ENCODE assay signal across 18 mouse cellular contexts in the genomic region with DNA sequence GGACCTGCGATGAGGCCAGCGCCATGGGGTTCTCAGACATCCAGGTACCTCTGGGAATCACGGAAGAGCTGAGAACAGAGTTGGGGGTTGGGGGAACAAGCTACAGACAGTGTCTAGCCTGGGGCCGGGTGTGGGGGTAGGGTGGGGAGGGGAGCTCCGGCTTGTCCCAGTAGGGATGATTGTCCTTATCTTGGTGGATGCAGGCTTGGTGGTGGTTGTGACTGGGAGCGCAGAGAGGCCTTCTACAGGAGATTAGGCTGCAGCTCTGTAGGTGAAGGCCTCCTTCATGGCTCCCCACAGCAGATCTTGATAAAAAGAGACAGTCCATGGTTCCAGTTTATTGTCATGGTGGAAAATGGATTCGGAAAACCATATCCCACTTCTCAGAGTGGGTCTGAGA. TPM values are rescaled to one million over a fixed set of nuclear protein-coding genes. Genes with fewer than 3 reads are reported as not detected.
DNase-seq lines count a peak whose midpoint lies in the region; ATAC-seq and TF ChIP-seq lines count a peak whose summit lies in the region.
"Had no signal": no experiment of that assay in that cellular context is flagged by ENCODE, and none has a peak within 500 bp of the region (broad histone marks: within the 10 kb centered on the region; RNA-seq: fewer than 3 reads in every experiment).

No protein-coding gene starts in this region.

- peak; percentile 80 for ATAC-seq in kidney, embryonic 15.5 days (replicated peaks; ENCODE audit: low FRiP score)
- ATAC-seq in liver, embryonic 12.5 days: peak; percentile 100
- ATAC-seq in stomach, embryonic 16.5 days (ENCODE audit: insufficient read depth, low FRiP score): peak; percentile 60; the same call in 1 of the 2 replicates
- ATAC-seq: activated CD4-positive, CD25-positive, alpha-beta regulatory T cell, adult 4 months; inflammation-experienced regulatory T-cells, adult 6 months; lung, postnatal 0 days had no signal

- 72% methylated on average over 7 of the region's 7 CpGs for WGBS in kidney, embryonic 15.5 days
- WGBS in kidney, adult 2 months: 76% methylated on average over 7 of the region's 7 CpGs
- WGBS in liver, embryonic 12.5 days (ENCODE audit: insufficient replicate concordance): 15% methylated on average over 7 of the region's 7 CpGs
- WGBS in stomach, embryonic 16.5 days: 67% methylated on average over 7 of the region's 7 CpGs

- H3K9ac ChIP-seq in kidney, embryonic 15.5 days: no peak overlapping the region
- peak overlapping the region; percentile 67 for H3K9ac ChIP-seq in liver, embryonic 12.5 days
- H3K9ac ChIP-seq in stomach, embryonic 16.5 days (ENCODE audit: low read length): no peak overlapping the region

- DNase-seq in kidney, adult 2 months: no peak
- DNase-seq in c-Kit-positive CD71-positive TER-119-negative erythroid progenitor cells, embryonic 14.5 days (ENCODE audit: low read depth): peak; percentile 86
- DNase-seq in adrenal gland, adult 18-20 months (ENCODE audit: low spot score in 2 of 2): no peak
- no peak for DNase-seq in gastrocnemius, postnatal 25 days
- DNase-seq: cerebellum, adult 9-10 months; gastrocnemius, postnatal 36 days; heart, postnatal 4 days; kidney, postnatal 25 days; layer of hippocampus, postnatal 36 days; thymus, postnatal 4 days had no signal

- H3K4me3 ChIP-seq in kidney, embryonic 15.5 days (replicated peaks): no peak overlapping the region
- H3K4me3 ChIP-seq in kidney, adult 2 months (ENCODE audit: insufficient read depth, low read depth, low read length): no peak overlapping the region
- H3K4me3 ChIP-seq in liver, embryonic 12.5 days: peak overlapping the region; percentile 38
- H3K4me3 ChIP-seq in stomach, embryonic 16.5 days (replicated peaks; ENCODE audit: low read length): no peak overlapping the region
- H3K4me3 ChIP-seq: myocyte had no signal

- no peak for TF ChIP-seq CTCF in kidney, adult 2 months (conservative IDR thresholded peaks at IDR 0.05; ENCODE audit: insufficient read depth, insufficient read length, low read depth, low read length)

- H3K36me3 ChIP-seq in kidney, embryonic 15.5 days: no peaks in the 10 kb centered on the region
- H3K36me3 ChIP-seq in kidney, adult 2 months (ENCODE audit: control insufficient read depth, insufficient read depth, low read length): no peaks in the 10 kb centered on the region
- H3K36me3 ChIP-seq in liver, embryonic 12.5 days: 0 out of 2 replicates have a peak, but pooled peaks cover 2% of the 10 kb centered on the region
- H3K36me3 ChIP-seq in stomach, embryonic 16.5 days (ENCODE audit: control insufficient read depth, insufficient read depth, low read length): no peaks in the 10 kb centered on the region

- H3K4me2 ChIP-seq in kidney, embryonic 15.5 days: no peak overlapping the region
- H3K4me2 ChIP-seq in liver, embryonic 12.5 days: peak overlapping the region; percentile 72
- no peak overlapping the region for H3K4me2 ChIP-seq in stomach, embryonic 16.5 days (ENCODE audit: low read depth, low read length)
- H3K4me2 ChIP-seq: midbrain, embryonic 11.5 days had no signal

- no peaks in the 10 kb centered on the region for H3K27me3 ChIP-seq in kidney, embryonic 15.5 days
- H3K27me3 ChIP-seq in kidney, adult 2 months (replicated peaks; ENCODE audit: control insufficient read depth, insufficient read depth, low read length): no peaks in the 10 kb centered on the region
- H3K27me3 ChIP-seq in liver, embryonic 12.5 days (replicated peaks): no peaks in the 10 kb centered on the region
- no peaks in the 10 kb centered on the region for H3K27me3 ChIP-seq in stomach, embryonic 16.5 days (ENCODE audit: control insufficient read depth, insufficient read depth, low read length)

- H3K4me1 ChIP-seq in kidney, embryonic 15.5 days: peaks cover 5% of the 10 kb centered on the region
- 0 out of 2 replicates have a peak, but pooled peaks cover 2% of the 10 kb centered on the region for H3K4me1 ChIP-seq in kidney, adult 2 months (ENCODE audit: control insufficient read depth, insufficient read depth, low read length)
- H3K4me1 ChIP-seq in liver, embryonic 12.5 days: peaks cover 89% of the 10 kb centered on the region
- no peaks in the 10 kb centered on the region for H3K4me1 ChIP-seq in stomach, embryonic 16.5 days (ENCODE audit: control insufficient read depth, insufficient read depth, low read length)

- no peaks in the 10 kb centered on the region for H3K9me3 ChIP-seq in kidney, embryonic 15.5 days (replicated peaks)
- no peaks in the 10 kb centered on the region for H3K9me3 ChIP-seq in liver, embryonic 12.5 days (replicated peaks)
- H3K9me3 ChIP-seq in stomach, embryonic 16.5 days (replicated peaks; ENCODE audit: control insufficient read depth, low read length): no peaks in the 10 kb centered on the region

- no peak overlapping the region for H3K27ac ChIP-seq in kidney, embryonic 15.5 days
- H3K27ac ChIP-seq in kidney, adult 2 months (ENCODE audit: insufficient read depth, low read depth, low read length): no peak overlapping the region
- peak overlapping the region; percentile 94 for H3K27ac ChIP-seq in liver, embryonic 12.5 days
- H3K27ac ChIP-seq in stomach, embryonic 16.5 days (ENCODE audit: low read length): no peak overlapping the region

- no peak for TF ChIP-seq POLR2A in kidney, adult 2 months (IDR thresholded peaks at IDR 0.05; ENCODE audit: low read depth, low read length)

RNA-seq across cellular contexts. Expression of a gene that starts 8.5 kb away (rescaled TPM):
- polyA plus RNA-seq in kidney, embryonic 15.5 days (2015; fragmentation: Nextera tagmentation; extraction: Ambion mirVana): 39.5 and 42.1 TPM in 2 replicates
- polyA plus RNA-seq in kidney, adult 2 months (2012; rRNA removed): 33.6 and 34.6 TPM in 2 replicates
- polyA plus RNA-seq in liver, embryonic 12.5 days (2016; fragmentation: Nextera tagmentation; extraction: Ambion mirVana): 27.1 and 30.2 TPM in 2 replicates
- 34.6 and 40.1 TPM in 2 replicates for polyA plus RNA-seq in stomach, embryonic 16.5 days (2015; fragmentation: Nextera tagmentation; extraction: Ambion mirVana)
- total RNA-seq in adrenal gland, adult 18-20 months (2021): 10 to 100 TPM; 29.4 to 32.1 TPM
- total RNA-seq in gastrocnemius, postnatal 25 days (2021): 10 to 100 TPM; 24.3 to 25.7 TPM
